Mouse (Mus musculus): ENCODE results near the gene Lmcd1.

DNA sequence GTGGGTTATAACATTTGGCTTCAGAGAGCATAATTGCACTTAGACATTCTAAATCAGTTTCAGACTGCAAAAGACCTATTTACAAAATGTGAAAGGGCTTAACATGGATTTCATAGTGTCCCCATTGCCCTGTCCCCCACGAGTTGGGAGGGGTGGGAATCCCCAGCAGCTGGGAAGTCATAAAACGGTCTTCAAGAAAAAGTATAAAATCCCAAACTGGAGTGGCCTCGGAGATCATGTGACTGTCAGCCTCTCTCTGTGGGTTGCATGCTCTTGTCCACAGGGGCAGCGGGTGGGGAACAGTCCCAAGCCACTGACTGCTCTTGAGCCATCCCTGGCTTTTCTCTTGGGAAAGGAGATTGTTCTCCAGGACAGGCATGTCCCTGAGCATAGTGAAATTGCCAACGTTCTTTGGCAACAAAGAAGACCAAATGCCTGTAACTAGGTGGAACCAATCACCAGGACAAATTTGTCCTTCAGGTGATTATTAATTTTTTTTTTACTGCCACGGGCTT lies 2.2 kb downstream of the Lmcd1 start:
- no peak for TF ChIP-seq CTCF (conservative IDR thresholded peaks at IDR 0.05; ENCODE audit: insufficient read depth, insufficient read length, low read depth, low read length)
- no peak for TF ChIP-seq POLR2A (IDR thresholded peaks at IDR 0.05; ENCODE audit: low read depth, low read length)
